Mouse (Mus musculus) liver, adult 2 months (tissue): ENCODE data around the gene Ampd3.

Source experiments
- CTCF ChIP-seq: fragments of 200-500 bp; IDR thresholded peaks from 2 replicates; pipeline ENCODE4 v1.5.1; 2011; ENCODE audit warnings: low read depth, low read length, control low read depth
- POLR2A ChIP-seq: fragments of 200-500 bp; IDR thresholded peaks from 2 replicates; pipeline ENCODE4 v1.6.1; 2011; ENCODE audit warnings: low read length, control low read depth; ENCODE audit not compliant: insufficient read depth; ENCODE audit errors: extremely low read depth

- TF ChIP-seq CTCF (no peak), POLR2A (no peak)
These were observed 12.5 kb downstream of the Ampd3 start for GRCm38 (mm10) chr7:110780520-110780919.
